Mouse (Mus musculus) forebrain, embryonic 16.5 days (tissue): ENCODE data around the gene Acox2. TPM values are rescaled to one million over a fixed set of nuclear protein-coding genes. Genes with fewer than 3 reads are reported as not detected.
A peak's percentile ranks its signal among the peaks of the same experiment; 100 is the strongest.

Source experiments
- ATAC-seq: fragments of 200-750 bp; cut with Nextera tagmentation; 2 replicates; pipeline ENCODE4 v1.8.0; 2017; ENCODE audit warnings: mild to moderate bottlenecking, moderate library complexity
- H3K27ac ChIP-seq: fragments of 300-500 bp; sonication (generic); 2 replicates; pipeline ENCODE4 v1.5.1; 2014; ENCODE audit warnings: low read length, control low read depth
- H3K27me3 ChIP-seq: fragments of 300-500 bp; sonication (generic); replicated peaks from 2 replicates; pipeline ENCODE4 v1.6.1; 2014; ENCODE audit warnings: low read length; ENCODE audit not compliant: control insufficient read depth, insufficient read depth
- H3K36me3 ChIP-seq: fragments of 300-500 bp; sonication (generic); 2 replicates; pipeline ENCODE4 v1.6.1; 2014; ENCODE audit not compliant: control insufficient read depth, insufficient read depth
- H3K4me1 ChIP-seq: fragments of 300-500 bp; sonication (generic); replicated peaks from 2 replicates; pipeline ENCODE4 v1.6.1; 2014; ENCODE audit warnings: low read length; ENCODE audit not compliant: control insufficient read depth, insufficient read depth
- H3K4me2 ChIP-seq: fragments of 300-500 bp; sonication (generic); 2 replicates; pipeline ENCODE4 v1.6.1; 2014; ENCODE audit warnings: mild to moderate bottlenecking, low read length, control low read depth
- H3K4me3 ChIP-seq: fragments of 300-500 bp; sonication (generic); replicated peaks from 2 replicates; pipeline ENCODE4 v1.5.1; 2014; ENCODE audit warnings: mild to moderate bottlenecking, low read length, control low read depth
- H3K9ac ChIP-seq: fragments of 300-500 bp; sonication (generic); replicated peaks from 2 replicates; pipeline ENCODE4 v1.6.1; 2014; ENCODE audit warnings: low read depth, low read length, control low read depth
- H3K9me3 ChIP-seq: fragments of 300-500 bp; sonication (generic); 2 replicates; pipeline ENCODE4 v1.6.1; 2016; ENCODE audit warnings: low read length; ENCODE audit not compliant: control insufficient read depth
- WGBS: fragments of 180-500 bp; shearing (Covaris S2); extraction: QIAGEN DNeasy Blood & Tissue Kit; methylation state at CpG from one replicate; pipeline ENCODE4 v1.1.7; 2014; 5-methylcytosine and 5-hydroxymethylcytosine counted together
- polyA plus RNA-seq: library from polyadenylated mRNA; unstranded; fragments of >200 nt; fragmentation: Nextera tagmentation; extraction: Ambion mirVana; gene quantifications from 2 replicates; pipeline ENCODE4 v1.2.1, GENCODE M21; 2015

The Acox2 gene
- polyA plus RNA-seq, 1 experiment from 2014 or later = 0.44 TPM

GRCm38 (mm10) chr14:8218730-8219380 lies 40.3 kb downstream of the Acox2 start:
- H3K27ac ChIP-seq = peak overlapping the region; percentile 50
- peaks cover 30% of the 10 kb centered on the region for H3K4me1 ChIP-seq
- ATAC-seq = no peak

GRCm38 (mm10) chr14:8218238-8218637 lies 40.9 kb downstream of the Acox2 start:
- 22% methylated on average over 7 of the region's 7 CpGs for WGBS
- Histone ChIP-seq H3K9me3 (no peaks in the 10 kb centered on the region), H3K4me1 (peaks cover 30% of the 10 kb centered on the region), H3K36me3 (no peaks in the 10 kb centered on the region), H3K4me3 (no peak overlapping the region), H3K4me2 (peak overlapping the region; percentile 19), H3K9ac (no peak overlapping the region), H3K27me3 (no peaks in the 10 kb centered on the region), H3K27ac (peak overlapping the region; percentile 50)
- no peak for ATAC-seq

More at GRCm38 (mm10) chr14:8218730-8219380, 40.3 kb downstream of the Acox2 start:
- 11% methylated on average over 10 of the region's 10 CpGs for WGBS
- Histone ChIP-seq H3K36me3 (no peaks in the 10 kb centered on the region), H3K9ac (no peak overlapping the region; the same call in 1 of the 2 replicates), H3K4me3 (no peak overlapping the region), H3K9me3 (no peaks in the 10 kb centered on the region), H3K4me2 (no peak overlapping the region), H3K27me3 (no peaks in the 10 kb centered on the region)

- Histone ChIP-seq H3K9me3 (no peaks in the 10 kb centered on the region), H3K27ac (no peak overlapping the region), H3K36me3 (no peaks in the 10 kb centered on the region), H3K4me2 (peak overlapping the region; percentile 88), H3K4me3 (peak overlapping the region; percentile 77), H3K27me3 (no peaks in the 10 kb centered on the region), H3K4me1 (peaks cover 30% of the 10 kb centered on the region), H3K9ac (no peak overlapping the region)
- WGBS = 53% methylated on average over 5 of the region's 5 CpGs
- no peak for ATAC-seq
Observed at GRCm38 (mm10) chr14:8216100-8216499, 43.1 kb downstream of the Acox2 start.

GRCm38 (mm10) chr14:8215208-8215778 lies 43.9 kb downstream of the Acox2 start:
- H3K9me3 ChIP-seq = no peaks in the 10 kb centered on the region
- peaks cover 30% of the 10 kb centered on the region for H3K4me1 ChIP-seq
- H3K4me3 ChIP-seq = peak overlapping the region; percentile 77
- peak overlapping the region; percentile 88 for H3K4me2 ChIP-seq
- peak overlapping the region; percentile 22; the same call in 1 of the 2 replicates for H3K9ac ChIP-seq
- H3K27me3 ChIP-seq = no peaks in the 10 kb centered on the region
- H3K36me3 ChIP-seq = no peaks in the 10 kb centered on the region
- ATAC-seq = no peak
- no peak overlapping the region for H3K27ac ChIP-seq
- 15% methylated on average over 21 of the region's 21 CpGs for WGBS

- Histone ChIP-seq H3K9ac (peak overlapping the region; percentile 87), H3K27ac (peak overlapping the region; percentile 92), H3K4me2 (peak overlapping the region; percentile 88), H3K4me1 (peaks cover 29% of the 10 kb centered on the region), H3K36me3 (no peaks in the 10 kb centered on the region), H3K4me3 (peak overlapping the region; percentile 77), H3K9me3 (no peaks in the 10 kb centered on the region), H3K27me3 (no peaks in the 10 kb centered on the region)
- WGBS = 1% methylated on average over 62 of the region's 63 CpGs
- peak; percentile 79 for ATAC-seq
Observed at GRCm38 (mm10) chr14:8214299-8215207, 44.6 kb downstream of the Acox2 start.

- peak; percentile 93 for ATAC-seq
- peak within 1 kb of the TSS; percentile 88 for H3K4me2 ChIP-seq
- 0% methylated on average over 24 of the region's 49 CpGs for WGBS
- H3K36me3 ChIP-seq = no peaks in the 10 kb centered on the region
- peak within 1 kb of the TSS; percentile 87 for H3K9ac ChIP-seq
- no peaks in the 10 kb centered on the region for H3K27me3 ChIP-seq
- peaks cover 32% of the 10 kb centered on the region for H3K4me1 ChIP-seq
- peak within 1 kb of the TSS; percentile 92 for H3K27ac ChIP-seq
- H3K4me3 ChIP-seq = peak within 1 kb of the TSS; percentile 77
- H3K9me3 ChIP-seq = no peaks in the 10 kb centered on the region
Observed at GRCm38 (mm10) chr14:8213803-8214224, 45.3 kb downstream of the Acox2 start, which contains the start of gene Kctd6. Gene Kctd6 (plus strand): TSS chr14:8214140.

- Histone ChIP-seq H3K36me3 (no peaks in the 10 kb centered on the region), H3K27ac (no peak overlapping the region), H3K4me2 (no peak overlapping the region), H3K9me3 (no peaks in the 10 kb centered on the region), H3K9ac (no peak overlapping the region), H3K27me3 (no peaks in the 10 kb centered on the region), H3K4me1 (peaks cover 28% of the 10 kb centered on the region), H3K4me3 (no peak overlapping the region)
- WGBS = 78% methylated on average over 2 of the region's 2 CpGs
- ATAC-seq = no peak
Observed at GRCm38 (mm10) chr14:8212996-8213395, 46.2 kb downstream of the Acox2 start.

- ATAC-seq = no peak
- H3K9me3 ChIP-seq = no peaks in the 10 kb centered on the region
- H3K4me1 ChIP-seq = peaks cover 18% of the 10 kb centered on the region
- H3K4me2 ChIP-seq = no peak overlapping the region
- H3K9ac ChIP-seq = no peak overlapping the region
- H3K4me3 ChIP-seq = no peak overlapping the region
- H3K36me3 ChIP-seq = no peaks in the 10 kb centered on the region
- no peak overlapping the region for H3K27ac ChIP-seq
- H3K27me3 ChIP-seq = no peaks in the 10 kb centered on the region
- 90% methylated on average over 2 of the region's 2 CpGs for WGBS
Observed at GRCm38 (mm10) chr14:8209896-8210295, 49.3 kb downstream of the Acox2 start.

GRCm38 (mm10) chr14:8208876-8209275 lies 50.3 kb downstream of the Acox2 start:
- Histone ChIP-seq H3K4me3 (no peak overlapping the region), H3K27ac (peak overlapping the region; percentile 19; the same call in 1 of the 2 replicates), H3K27me3 (no peaks in the 10 kb centered on the region), H3K9ac (no peak overlapping the region), H3K9me3 (no peaks in the 10 kb centered on the region), H3K4me2 (no peak overlapping the region), H3K36me3 (no peaks in the 10 kb centered on the region), H3K4me1 (peaks cover 17% of the 10 kb centered on the region)
- peak; percentile 79 for ATAC-seq
- WGBS = 53% methylated on average over 3 of the region's 3 CpGs
